Mouse (Mus musculus): Measurements from ENCODE around the gene Arf4. TPM values are rescaled to one million over a fixed set of nuclear protein-coding genes. Genes with fewer than 3 reads are reported as not detected.

The Arf4 gene
- total RNA-seq (2015; ENCODE audit: low replicate concordance): 66.7 and 100 TPM in 2 replicates
- total RNA-seq (2017; ENCODE audit: low replicate concordance): 10.5 and 37.7 TPM in 2 replicates

DNA sequence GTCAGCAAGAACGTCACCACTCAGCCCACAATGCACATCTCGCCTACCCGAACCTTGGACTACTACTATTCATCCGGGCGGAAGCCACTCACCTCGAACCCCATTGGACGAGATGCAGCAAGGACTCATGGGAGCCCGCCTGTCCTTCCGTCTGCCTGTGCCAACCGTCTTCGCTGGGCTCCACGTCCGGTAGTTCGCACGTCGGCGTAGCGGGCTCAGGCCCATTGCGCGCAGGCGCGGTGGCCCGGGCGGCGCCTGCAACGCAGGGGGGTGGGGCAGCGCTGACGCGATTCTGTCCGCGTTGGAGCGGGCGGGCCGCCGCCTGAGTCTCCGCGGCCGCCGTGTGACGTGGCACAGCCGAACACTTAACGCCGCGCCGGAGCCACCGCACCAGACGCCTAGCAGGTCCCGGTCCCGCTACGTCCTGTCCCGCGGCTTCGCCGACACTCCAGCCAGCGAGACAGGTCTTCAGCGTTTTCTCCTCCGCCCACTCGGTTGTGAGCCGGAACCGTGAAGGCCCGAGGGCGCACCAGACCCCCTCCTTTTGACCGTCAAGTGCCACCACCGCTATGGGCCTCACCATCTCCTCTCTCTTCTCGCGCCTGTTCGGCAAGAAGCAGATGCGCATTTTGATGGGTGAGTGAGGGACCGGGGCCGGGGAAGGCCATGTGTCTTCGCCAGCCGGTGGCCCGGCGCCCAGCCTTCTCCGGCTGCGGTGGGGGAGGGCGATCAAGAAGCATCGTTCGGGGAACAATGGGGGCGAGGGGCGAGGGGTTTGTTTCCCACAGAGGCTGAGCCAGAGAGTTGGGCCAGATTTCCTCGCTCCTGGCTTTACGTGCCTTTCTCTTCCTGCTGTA is at the start of gene Arf4:
TSS of gene Arf4 (plus strand) at position 224 of the 857 bp plus-strand sequence.
- peak; percentile 96 for ATAC-seq (replicated peaks; ENCODE audit: low FRiP score, poor library complexity, severe bottlenecking)

DNA sequence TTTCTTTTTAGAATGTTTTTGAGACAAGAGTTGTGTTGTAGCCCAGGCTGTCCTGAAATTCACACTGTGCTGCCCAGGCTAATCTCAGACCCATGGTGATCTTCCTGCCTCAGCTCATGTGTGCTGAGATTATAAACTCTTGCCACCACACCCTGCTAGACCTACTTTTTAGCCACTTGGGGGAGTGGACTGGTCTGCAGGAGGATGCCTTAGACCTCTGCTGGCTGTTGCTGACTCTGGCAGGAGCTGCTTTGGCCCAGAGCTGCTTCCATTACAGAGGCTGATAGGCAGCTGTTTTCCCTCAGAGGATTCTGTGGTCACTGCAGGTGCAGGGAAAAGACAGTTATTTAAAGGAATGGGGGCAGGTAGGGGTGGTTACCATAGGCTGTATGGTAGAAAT is 46.5 kb upstream of the Arf4 start:
- peak; percentile 40; the same call in 1 of the 2 replicates for ATAC-seq (replicated peaks; ENCODE audit: low FRiP score, poor library complexity, severe bottlenecking)

DNA sequence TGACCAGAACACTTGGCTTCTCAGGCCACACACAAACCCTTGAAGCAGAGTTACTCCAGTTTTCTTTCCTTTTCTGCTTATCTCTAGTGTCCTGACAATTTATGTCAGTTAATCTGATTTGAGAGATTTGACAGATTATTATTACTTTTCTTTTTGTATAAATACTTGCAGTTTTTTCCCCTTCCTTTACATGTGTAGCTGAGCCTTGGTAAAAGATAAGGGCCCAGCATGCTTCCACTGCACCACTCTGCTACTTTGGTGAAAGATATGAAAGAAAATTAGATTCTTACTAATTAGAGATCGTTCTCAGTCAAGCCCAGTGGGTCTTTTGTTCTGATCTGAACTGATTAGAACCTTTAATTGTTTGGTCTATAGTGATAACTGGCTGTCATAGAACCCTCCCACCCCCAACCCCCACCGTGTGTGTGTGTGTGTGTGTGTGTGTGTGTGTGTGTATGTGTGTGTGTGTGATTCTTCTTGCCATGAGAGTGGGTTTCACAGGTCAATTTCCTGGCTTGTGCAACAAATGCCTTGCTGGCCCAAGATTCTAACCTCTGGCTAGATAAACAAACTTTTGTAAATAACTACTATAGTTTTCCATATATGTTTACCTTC is 44.5 kb upstream of the Arf4 start:
- no peak for ATAC-seq (replicated peaks; ENCODE audit: low FRiP score, poor library complexity, severe bottlenecking)

DNA sequence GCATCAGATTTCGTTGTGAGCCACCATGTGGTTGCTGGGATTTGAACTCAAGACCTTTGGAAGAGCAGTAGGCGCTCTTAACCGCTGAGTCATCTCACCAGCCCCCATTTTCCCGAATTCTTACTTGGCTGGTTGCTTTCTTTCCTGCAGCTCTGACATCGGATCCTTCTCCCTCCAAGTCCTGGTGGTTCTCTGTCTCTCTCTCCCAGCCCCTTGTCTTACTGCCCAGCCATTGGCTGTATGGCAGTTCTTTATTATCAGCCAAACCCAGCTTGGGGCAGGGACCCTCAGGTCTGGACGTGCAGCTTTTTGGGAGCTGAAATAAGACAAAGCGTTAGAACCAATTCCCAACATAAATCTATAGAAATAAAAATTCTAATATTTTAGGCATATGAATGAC is 42.7 kb upstream of the Arf4 start:
- ATAC-seq (replicated peaks; ENCODE audit: low FRiP score, poor library complexity, severe bottlenecking): 0 out of 2 replicates have a peak, but pooled peaks have one; percentile 50

DNA sequence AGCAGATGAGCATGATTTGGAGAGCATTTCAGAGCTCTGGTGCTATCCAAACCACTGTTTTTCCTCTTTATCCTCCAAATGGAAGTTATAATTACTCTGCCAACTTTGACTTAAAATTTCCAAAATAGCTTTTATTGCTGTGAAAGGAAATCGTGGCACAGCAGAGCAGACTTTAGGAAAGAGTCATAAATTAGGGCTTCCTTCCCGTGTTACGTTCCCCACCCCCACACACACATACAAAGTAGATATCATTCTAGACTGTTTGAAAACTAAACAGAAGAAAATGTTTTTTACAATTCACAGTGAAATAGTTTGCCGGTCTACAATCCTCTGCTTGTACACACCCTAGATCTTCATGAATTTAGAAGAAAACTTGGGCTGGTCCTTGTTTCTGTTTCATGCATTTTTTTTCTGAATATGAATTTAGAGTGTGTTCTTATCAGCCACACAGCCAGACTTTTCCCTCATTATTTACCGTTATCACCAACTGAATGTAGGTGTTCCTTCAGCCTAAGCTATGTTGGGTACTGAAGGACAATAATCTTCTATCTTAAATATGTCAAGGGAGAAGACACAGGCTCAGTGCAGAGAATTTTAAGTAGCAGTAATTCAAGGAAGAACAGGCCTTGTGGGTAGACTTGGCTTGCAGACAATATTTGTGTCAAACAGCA is 42.0 kb upstream of the Arf4 start:
- peak; percentile 45 for ATAC-seq (replicated peaks; ENCODE audit: low FRiP score, poor library complexity, severe bottlenecking)

DNA sequence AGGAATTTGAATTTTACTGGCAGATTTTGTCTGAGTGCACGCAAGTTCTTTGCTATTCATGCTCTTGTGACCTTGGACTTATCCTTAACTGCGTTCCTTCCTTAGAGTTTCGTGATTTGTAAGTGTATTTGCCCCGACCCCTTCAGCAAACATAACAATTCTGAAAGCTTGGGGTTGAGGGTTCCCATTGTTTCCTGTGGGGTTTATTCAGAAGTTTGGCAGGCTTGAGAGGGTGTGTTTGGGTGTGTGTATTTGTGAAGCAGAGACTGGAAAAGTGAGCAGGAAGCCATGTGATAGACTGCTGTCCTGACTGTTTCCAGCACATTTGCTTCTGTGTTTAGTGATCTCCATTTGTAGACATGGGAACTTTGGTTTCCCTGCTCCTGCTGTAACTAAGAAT is 32.5 kb upstream of the Arf4 start:
- ATAC-seq (replicated peaks; ENCODE audit: low FRiP score, poor library complexity, severe bottlenecking): no peak

DNA sequence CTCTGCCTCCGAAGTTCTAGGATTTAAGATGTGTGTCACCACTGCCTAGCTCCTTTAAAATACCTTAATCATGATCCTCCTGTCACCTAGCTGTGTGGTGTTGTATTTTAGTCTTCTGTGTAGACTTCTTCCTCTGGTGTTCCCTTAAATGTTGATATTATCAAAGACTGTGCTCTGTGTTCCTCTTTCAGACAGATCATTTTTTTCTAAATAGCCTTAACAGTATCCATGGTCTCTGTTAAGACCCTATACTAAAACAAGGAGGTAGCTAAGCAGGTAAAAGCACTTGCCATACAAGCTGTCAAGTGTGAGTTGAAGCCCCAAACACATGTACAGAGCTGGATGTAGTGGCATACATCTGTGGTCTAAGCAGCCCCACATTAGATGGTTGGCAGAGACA is 28.2 kb upstream of the Arf4 start:
- no peak for ATAC-seq (replicated peaks; ENCODE audit: low FRiP score, poor library complexity, severe bottlenecking)

DNA sequence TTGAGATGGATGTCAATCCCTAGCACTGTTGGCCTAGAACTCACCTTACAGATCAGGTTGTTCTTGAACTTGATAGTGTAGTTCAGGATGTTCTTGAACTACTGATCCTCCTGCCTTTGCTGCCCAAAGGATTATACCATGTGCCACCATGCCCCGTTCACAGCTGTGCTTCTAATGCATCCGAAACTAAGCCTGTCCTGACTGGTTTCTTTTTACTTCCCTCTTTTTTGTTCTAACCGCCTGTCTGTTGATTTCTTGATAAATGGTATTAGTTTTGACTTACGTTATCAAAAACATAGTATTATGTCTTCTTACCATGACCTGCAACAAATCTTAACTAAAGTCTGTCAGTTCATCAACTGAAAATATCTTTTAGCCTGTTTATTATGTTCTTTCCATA is 27.2 kb upstream of the Arf4 start:
- ATAC-seq (replicated peaks; ENCODE audit: low FRiP score, poor library complexity, severe bottlenecking): no peak

DNA sequence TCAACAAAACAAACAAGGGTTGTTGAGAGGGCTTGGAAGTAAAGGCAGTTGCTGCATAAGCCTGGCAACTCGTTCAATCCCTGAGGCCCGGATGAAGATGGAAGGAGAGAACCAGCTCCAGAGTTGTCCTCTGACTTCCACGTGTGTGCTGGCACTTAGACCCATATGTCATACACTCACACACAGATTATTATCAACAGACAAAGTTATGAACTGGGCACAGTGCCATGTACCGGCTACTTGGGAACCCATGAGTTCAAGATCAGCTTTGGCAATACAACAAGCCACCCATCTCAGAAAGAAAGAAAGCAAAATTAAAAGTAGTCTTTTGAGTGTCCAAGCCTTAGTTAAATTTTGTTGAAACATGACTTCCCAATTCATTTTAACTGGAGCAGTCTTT is 12.6 kb upstream of the Arf4 start:
- no peak for ATAC-seq (replicated peaks; ENCODE audit: low FRiP score, poor library complexity, severe bottlenecking)

DNA sequence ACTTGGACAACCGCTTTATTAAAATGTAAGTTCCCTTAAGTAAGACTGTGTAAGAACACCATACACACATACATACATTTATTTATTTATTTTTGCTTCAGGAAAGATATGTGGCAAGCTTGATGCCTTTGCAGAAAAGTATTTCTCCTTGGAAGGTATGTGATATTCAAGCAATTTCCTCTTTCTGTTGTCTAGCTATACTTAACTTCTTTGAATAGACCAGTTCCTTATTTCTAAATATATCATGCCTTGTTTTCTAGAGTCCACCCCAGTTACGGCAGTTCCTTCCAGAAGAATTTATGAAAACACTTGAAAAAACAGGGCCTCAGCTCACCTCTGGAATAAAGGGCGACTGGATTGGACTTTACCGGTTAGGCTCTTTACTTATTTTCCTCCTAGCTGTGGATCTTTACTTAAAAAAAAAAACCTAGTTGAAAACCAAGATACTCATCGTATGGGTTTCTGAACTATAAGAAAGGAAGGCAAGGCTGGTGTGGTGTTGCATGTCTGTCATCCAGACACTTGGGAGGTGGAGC is 11.2 kb upstream of the Arf4 start:
- no peak for ATAC-seq (replicated peaks; ENCODE audit: low FRiP score, poor library complexity, severe bottlenecking)

DNA sequence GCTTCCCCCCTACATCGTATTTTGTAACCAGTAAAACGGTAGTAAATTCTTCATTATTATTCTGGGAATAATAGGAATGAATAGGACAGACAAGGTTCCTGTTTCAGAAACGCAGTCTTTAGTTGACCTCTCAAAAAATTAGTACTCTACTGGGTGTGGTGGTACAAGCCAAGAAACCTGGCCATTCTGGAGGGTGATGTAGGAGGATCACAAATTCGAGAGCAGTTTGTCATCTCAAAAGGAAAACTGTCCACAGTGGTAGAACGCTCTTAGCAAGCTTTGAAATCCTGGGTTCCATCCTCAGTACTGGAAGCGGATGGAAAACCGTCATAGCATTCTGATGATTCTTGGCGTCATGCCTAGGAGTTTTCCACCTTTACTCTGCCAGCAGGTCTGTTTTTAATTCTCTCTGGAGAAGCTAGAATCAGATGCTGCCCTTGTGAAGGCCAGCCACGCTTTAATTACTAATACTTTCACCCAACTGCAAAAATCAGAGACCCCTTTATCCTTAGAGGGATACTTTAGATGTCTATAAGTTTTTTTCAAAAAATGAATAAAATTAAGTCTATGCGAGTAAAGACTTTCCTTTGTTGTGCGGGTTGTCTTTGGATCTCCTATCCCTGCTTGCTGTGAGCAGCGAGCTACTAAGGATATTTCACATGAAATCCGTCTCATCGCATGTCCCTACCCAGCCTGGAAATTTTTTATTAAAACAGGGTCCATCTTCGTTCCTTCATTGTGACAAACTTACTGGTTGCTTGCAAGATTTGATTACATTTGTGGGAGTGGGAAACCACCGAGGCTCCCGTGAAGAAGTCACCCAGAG is 636 bp upstream of the Arf4 start:
- ATAC-seq (replicated peaks; ENCODE audit: low FRiP score, poor library complexity, severe bottlenecking): peak; percentile 32

DNA sequence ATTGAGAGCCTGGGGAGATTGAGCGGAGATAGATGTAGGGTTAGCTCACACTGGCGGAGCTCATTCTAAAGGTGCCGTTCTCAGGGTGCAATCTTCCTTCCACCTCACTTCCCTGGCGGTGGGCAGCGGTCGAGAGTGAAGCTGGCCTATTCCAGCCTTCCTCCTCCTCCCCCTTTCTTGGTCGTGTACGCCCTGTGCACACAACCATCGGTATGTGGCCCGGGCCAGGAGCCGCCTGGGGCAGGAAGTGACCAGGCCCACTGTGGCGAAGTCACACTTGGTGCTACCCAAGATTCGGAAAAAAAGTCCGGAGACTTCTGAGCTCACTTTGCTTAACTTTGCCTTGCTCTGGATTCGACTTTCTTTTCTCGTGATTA is 822 bp downstream of the Arf4 start:
- peak; percentile 69 for ATAC-seq (replicated peaks; ENCODE audit: low FRiP score, poor library complexity, severe bottlenecking)

DNA sequence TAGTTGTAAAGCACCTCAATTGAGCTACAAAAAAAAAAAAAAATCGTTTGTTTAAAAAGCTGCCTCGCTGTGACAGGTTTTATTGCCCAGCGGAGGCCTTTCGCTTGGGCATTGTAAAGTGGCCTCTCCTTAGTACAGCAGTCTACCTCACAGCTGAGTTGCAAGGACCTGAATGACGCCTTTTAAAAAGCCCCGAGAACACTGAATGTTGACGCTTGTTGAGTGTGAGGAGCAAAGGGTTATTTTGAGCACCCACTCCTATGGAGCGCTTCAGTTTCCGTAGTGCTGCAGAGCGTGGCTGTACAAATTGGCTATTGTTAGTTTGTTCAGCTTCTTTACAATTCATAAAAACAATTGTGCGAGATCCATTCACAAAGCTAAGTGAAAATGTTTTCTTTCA is 1.4 kb downstream of the Arf4 start:
- ATAC-seq (replicated peaks; ENCODE audit: low FRiP score, poor library complexity, severe bottlenecking): 0 out of 2 replicates have a peak, but pooled peaks have one; percentile 15

DNA sequence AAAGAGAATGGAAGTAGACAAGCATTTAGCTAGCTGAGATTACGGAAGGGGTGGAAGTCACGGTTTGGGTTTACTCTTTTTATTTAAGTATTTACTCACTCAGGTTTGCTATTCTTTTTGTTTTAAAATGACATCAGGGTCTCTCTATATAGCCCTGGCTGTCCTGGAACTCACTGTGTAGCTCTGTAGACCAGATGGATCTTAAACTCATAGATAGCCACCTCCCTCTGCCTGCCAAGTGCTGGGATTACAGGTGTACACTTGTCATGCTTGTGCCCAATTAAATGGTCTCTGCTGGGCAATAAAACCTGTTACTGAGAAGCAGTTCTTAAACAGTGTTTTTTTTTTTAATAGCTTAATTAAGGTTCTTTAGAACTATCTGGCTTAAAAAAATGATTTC is 2.1 kb downstream of the Arf4 start:
- no peak for ATAC-seq (replicated peaks; ENCODE audit: low FRiP score, poor library complexity, severe bottlenecking)

DNA sequence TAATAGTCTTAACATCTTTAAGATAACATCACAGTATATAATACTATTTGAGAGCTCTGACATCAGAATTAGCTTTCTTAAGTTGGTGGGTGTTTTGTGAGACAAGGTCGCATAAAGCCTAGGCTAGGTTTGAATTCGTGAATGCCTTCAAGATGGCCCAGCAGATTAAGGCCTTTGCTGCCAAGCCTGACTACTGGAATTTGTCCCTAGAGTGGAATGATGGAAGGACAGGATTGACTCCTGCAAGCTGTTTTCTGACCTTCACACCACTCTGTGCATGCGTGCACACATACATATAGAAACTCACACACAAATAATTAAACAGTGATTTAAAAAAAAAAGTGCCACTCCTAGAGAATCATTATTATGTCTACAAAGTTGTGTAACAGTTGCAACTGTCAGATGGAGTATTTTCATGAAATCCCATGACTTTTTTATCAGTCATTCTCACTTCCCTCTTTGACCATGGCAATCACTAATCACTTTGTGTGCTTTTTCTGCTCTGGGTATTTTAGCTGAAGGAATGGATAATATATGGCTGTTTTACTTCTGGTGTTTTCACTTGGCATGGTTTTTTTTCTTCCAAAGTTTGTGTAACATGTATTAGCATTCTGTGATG is 5.2 kb downstream of the Arf4 start:
- ATAC-seq (replicated peaks; ENCODE audit: low FRiP score, poor library complexity, severe bottlenecking): no peak

DNA sequence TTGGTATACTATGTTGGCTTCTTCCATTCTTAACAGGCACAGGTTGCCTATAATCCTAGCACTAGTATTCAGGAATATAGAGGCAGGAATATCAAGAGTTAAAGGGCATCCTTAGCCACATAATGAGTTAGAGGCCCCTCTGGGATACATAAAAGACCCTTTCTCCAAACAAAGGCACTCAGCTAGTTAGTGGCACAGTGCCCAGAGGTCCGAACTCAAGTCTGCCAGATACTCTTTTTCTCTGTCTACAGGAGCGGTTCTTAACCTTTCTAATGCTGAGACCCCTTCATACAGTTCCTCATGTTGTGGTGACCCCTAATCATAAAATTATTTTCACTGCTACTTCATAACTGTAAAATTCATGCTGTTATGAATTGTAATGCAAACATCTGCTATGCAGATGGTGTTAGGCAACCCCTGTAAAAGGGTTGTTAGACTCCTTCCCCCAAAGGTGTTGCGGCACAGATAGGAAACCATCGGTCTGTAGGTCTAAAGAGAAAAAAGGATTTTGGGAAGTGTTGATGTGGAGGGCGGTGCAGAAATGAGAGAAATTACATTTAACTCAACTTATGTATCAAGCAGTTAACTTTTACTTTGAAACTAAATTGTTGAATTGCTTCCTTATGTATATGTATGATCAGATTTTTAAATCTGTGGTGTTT is 8.2 kb downstream of the Arf4 start:
- no peak for ATAC-seq (replicated peaks; ENCODE audit: low FRiP score, poor library complexity, severe bottlenecking)

DNA sequence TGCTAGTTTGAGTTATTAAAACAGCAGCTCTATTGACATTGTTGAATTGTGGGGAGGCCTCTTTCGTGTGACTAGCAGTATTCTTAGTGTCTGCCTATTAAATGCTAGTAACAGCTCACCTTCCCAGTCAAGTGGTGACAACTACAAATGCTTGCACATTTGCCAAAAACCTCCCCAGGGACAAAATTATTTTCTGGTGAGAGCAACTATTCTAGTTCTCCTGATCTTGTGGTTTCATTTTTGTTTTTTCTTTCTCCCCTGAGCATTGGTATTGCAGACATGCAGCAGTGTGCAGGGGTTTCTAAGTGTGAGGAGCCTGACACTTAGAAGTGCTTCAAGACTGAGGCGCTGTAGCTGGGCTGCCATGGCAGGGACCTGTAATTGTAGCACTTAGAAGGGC is 9.9 kb downstream of the Arf4 start:
- no peak for ATAC-seq (replicated peaks; ENCODE audit: low FRiP score, poor library complexity, severe bottlenecking)

DNA sequence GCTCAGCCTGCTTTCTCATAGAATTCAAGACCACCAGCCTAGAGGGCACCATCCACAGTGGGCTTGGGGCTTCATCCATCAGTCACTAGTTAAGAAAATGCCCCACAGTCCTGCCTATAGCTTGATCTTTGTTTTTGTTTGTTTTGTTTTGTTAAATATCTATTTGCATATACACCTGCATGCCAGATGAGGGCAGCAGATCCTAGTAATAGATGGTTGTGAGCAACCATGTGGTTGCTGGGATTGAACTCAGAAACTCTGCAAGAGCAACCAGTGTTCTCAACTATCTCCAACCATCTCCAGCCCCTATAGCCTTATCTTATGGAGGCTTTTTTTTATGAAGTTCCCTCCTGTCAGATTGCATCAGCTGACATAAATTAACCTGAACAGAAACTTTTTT is 14.0 kb downstream of the Arf4 start:
- peak; percentile 39; the same call in 1 of the 2 replicates for ATAC-seq (replicated peaks; ENCODE audit: low FRiP score, poor library complexity, severe bottlenecking)

DNA sequence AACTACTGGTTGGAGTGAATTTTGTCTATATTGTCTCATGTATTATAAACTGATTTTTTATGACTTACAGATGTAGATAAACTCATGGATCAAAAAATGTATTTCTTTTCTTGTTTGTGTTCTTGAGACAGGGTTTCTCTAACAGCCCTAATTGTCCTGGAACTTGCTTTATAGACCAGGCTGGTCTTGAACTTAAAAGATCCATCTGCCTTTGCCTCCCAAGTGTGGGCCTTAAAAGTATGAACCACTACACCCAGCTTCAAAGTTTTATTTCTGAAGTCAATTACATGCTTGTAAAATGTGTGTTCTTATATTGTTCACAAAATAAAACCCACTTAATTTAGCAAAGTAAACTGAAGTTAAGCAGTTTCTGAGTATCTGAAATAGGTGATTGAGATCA is 20.3 kb downstream of the Arf4 start:
- no peak for ATAC-seq (replicated peaks; ENCODE audit: low FRiP score, poor library complexity, severe bottlenecking)
